Mouse (Mus musculus) ovary, postnatal 10 days (tissue): ENCODE data around the gene Nrp2.

Experiments used
- DNase-seq: peaks from one replicate; pipeline ENCODE4 v3.0.0; 2022; ENCODE audit warnings: low spot score

The Nrp2 gene

GRCm38 (mm10) chr1:62751011-62752006, 48.2 kb downstream of the Nrp2 start:
- peak; percentile 29 for DNase-seq

- no peak for DNase-seq
These were observed 49.0 kb downstream of the Nrp2 start for GRCm38 (mm10) chr1:62752055-62752454.

- no peak for DNase-seq
These were observed 49.7 kb downstream of the Nrp2 start for GRCm38 (mm10) chr1:62752661-62753333.

- DNase-seq: no peak
These were observed 51.2 kb downstream of the Nrp2 start for GRCm38 (mm10) chr1:62754066-62754835.

GRCm38 (mm10) chr1:62760086-62760485, 57.0 kb downstream of the Nrp2 start:
- DNase-seq: no peak

- no peak for DNase-seq
These were observed 57.5 kb downstream of the Nrp2 start for GRCm38 (mm10) chr1:62760565-62760964.

GRCm38 (mm10) chr1:62763779-62764178, 60.7 kb downstream of the Nrp2 start:
- DNase-seq: no peak

- no peak for DNase-seq
These were observed 62.1 kb downstream of the Nrp2 start for GRCm38 (mm10) chr1:62765171-62765570.

- DNase-seq: no peak
These were observed 63.7 kb downstream of the Nrp2 start for GRCm38 (mm10) chr1:62766766-62767165.

- no peak for DNase-seq
These were observed 64.5 kb downstream of the Nrp2 start for GRCm38 (mm10) chr1:62767611-62768010.

- no peak for DNase-seq
These were observed 67.5 kb downstream of the Nrp2 start for GRCm38 (mm10) chr1:62770576-62770975.

- DNase-seq: no peak
These were observed 69.3 kb downstream of the Nrp2 start for GRCm38 (mm10) chr1:62772391-62772790.

GRCm38 (mm10) chr1:62773105-62773920, 70.2 kb downstream of the Nrp2 start:
- no peak for DNase-seq

GRCm38 (mm10) chr1:62773921-62774191, 70.8 kb downstream of the Nrp2 start:
- DNase-seq: no peak

GRCm38 (mm10) chr1:62774288-62775218, 71.5 kb downstream of the Nrp2 start:
- no peak for DNase-seq

- no peak for DNase-seq
These were observed 74.5 kb downstream of the Nrp2 start for GRCm38 (mm10) chr1:62777320-62778235.

- DNase-seq: no peak
These were observed 75.8 kb downstream of the Nrp2 start for GRCm38 (mm10) chr1:62778910-62779309.

GRCm38 (mm10) chr1:62780068-62780761, 77.1 kb downstream of the Nrp2 start:
- DNase-seq: no peak

- no peak for DNase-seq
These were observed 79.1 kb downstream of the Nrp2 start for GRCm38 (mm10) chr1:62782155-62782554.
